Mouse (Mus musculus): ENCODE data around the gene Mrpl45. TPM values are rescaled to one million over a fixed set of nuclear protein-coding genes. Genes with fewer than 3 reads are reported as not detected.

Mrpl45 gene
- polyA plus RNA-seq, 1 experiment from 2014 or later = 57.2 TPM

Other genes starting within 250 kb of the Mrpl45 start
- not detected in 2 replicates for gene Tbx21, start 200.4 kb upstream of the Mrpl45 start, polyA plus RNA-seq (2014; fragmentation: Nextera tagmentation; extraction: Ambion mirVana)
- 3.3 and 4.8 TPM in 2 replicates for gene Tbkbp1, start 164.2 kb upstream of the Mrpl45 start, polyA plus RNA-seq (2014; fragmentation: Nextera tagmentation; extraction: Ambion mirVana)
- 98.7 and 103 TPM in 2 replicates for gene Kpnb1, start 127.8 kb upstream of the Mrpl45 start, polyA plus RNA-seq (2014; fragmentation: Nextera tagmentation; extraction: Ambion mirVana)
- 70.3 and 75.1 TPM in 2 replicates for gene Npepps, start 35.1 kb upstream of the Mrpl45 start, polyA plus RNA-seq (2014; fragmentation: Nextera tagmentation; extraction: Ambion mirVana)
- 0.01 and 0.04 TPM in 2 replicates for gene Gpr179, start 36.4 kb downstream of the Mrpl45 start, polyA plus RNA-seq (2014; fragmentation: Nextera tagmentation; extraction: Ambion mirVana)
- gene Socs7, start 46.8 kb downstream of the Mrpl45 start, polyA plus RNA-seq (2014; fragmentation: Nextera tagmentation; extraction: Ambion mirVana) = 2.4 and 2.8 TPM in 2 replicates
- 3.1 and 4.2 TPM in 2 replicates for gene Arhgap23, start 99.8 kb downstream of the Mrpl45 start, polyA plus RNA-seq (2014; fragmentation: Nextera tagmentation; extraction: Ambion mirVana)
- gene 4933428G20Rik, start 184.6 kb downstream of the Mrpl45 start, polyA plus RNA-seq (2014; fragmentation: Nextera tagmentation; extraction: Ambion mirVana) = not detected in 2 replicates

Measured in embryonic facial prominence, embryonic 11.5 days (tissue).